Mouse (Mus musculus) gastrocnemius, postnatal 14 days (tissue): ENCODE data around the gene Capn15. TPM values are rescaled to one million over a fixed set of nuclear protein-coding genes. Genes with fewer than 3 reads are reported as not detected.

Experiments used
- DNase-seq: peaks from one replicate; pipeline ENCODE4 v3.0.0; 2021; ENCODE audit warnings: mixed read lengths
- intact Hi-C: fragments of 180-260 bp; cut with DNase I; formaldehyde crosslinking; loops from one replicate; pipeline ENCODE4 v1.15.1; 2025; ENCODE audit warnings: low total_unique reads
- total RNA-seq, 2 experiments: library from RNA; stranded (reverse); gene quantifications; 2 replicates each; pipeline ENCODE4 v1.2.3; 2021

The Capn15 gene
- total RNA-seq, 2 experiments from 2014 or later, result 4.3 to 5.9 TPM

GRCm38 (mm10) chr17:26004711-26005110 lies 19.1 kb upstream of the Capn15 start:
- intact Hi-C loops, result no loop called here

GRCm38 (mm10) chr17:26003864-26004263 lies 18.3 kb upstream of the Capn15 start:
- no peak for DNase-seq
- intact Hi-C loops, result no loop called here

More at GRCm38 (mm10) chr17:26004711-26005110, 19.1 kb upstream of the Capn15 start:
- DNase-seq, result no peak

DNA sequence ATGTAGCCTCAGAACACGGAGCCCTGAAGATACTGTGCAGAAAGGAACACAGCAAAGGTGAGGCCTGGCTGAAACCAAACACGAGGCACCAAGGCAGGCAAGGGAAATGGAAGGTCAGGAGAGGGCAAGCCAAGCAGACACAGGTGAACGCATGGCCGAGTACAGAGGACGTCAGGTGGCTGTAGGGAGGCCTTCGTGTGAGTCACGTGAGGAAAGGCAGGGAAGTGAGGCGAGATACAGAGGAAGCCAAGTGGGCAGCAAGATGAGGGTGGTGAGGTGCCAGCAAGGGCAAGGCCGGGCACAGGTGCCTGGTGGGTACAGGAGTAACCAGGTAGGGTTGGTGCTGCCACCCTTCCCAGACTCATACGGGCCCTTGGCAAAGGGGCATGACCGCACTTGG lies 12.8 kb upstream of the Capn15 start:
- no peak for DNase-seq
- intact Hi-C loops, result no loop called here

GRCm38 (mm10) chr17:25993489-25993888 lies 7.9 kb upstream of the Capn15 start:
- intact Hi-C loops, result no loop called here

GRCm38 (mm10) chr17:25992274-25992673 lies 6.7 kb upstream of the Capn15 start:
- intact Hi-C loops, result no loop called here
- DNase-seq, result no peak

More at GRCm38 (mm10) chr17:25993489-25993888, 7.9 kb upstream of the Capn15 start:
- no peak for DNase-seq

DNA sequence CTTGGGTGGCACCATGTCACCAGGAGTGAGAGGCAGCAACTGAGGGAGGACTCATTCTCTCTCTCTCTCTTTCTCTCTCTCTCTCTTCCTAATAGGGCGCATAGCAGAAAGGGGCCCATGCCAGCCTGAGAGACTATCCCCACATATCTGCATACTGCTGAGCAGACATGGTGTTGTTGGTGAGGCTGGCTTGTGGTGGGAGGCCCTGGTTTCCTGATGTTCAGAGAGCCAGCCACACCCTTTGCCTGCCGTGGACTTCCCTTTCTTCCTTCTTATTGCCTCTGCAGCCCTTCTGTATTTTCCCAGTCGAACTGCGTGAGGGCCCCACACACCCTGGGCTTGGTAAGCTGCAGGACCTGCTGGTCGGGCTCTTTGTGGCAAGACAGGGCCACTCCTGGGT lies 4.7 kb upstream of the Capn15 start:
- no peak for DNase-seq
- intact Hi-C loops, result no loop called here

- DNase-seq, result no peak
- intact Hi-C loops, result no loop called here
These were observed 865 bp downstream of the Capn15 start for GRCm38 (mm10) chr17:25984556-25985305.

DNA sequence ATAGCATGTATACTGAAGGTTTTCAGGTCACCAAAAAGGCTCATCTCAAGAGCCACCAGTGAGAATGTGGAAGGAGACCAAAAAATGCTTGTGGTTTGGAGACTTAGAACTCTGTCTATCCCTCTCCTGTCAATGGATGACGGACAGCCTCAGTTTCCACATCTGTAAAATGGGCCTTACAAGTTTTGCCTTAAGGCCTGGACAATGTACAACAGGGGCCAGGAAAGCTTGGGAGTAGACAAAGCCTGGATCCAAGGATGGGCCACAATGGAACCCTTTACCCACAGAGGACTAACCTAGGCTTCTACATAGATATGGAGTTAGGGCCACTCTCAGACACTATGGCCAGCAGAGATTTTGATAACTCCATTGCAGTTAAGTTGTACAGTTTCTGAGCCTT lies 1.5 kb downstream of the Capn15 start:
- DNase-seq, result no peak
- intact Hi-C loops, result no loop called here

DNA sequence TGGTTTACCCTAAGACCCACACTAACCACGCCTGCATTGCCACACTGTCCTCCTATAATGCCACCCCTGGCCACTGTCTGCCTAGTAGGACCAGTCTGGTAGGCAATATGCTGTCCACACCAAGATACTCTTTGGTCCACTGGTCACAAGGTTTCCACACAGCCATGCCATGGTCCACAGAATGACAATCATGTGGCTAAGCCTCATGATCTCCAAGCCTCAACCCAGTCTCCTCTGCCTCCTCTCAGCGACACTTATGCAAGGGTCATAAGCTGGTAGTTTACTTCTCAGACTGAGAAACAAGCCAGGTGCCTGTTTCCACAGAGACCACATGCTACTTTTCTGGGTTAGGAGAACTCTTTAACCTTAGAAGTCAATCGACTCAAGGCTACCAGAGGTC lies 2.7 kb downstream of the Capn15 start:
- intact Hi-C loops, result no loop called here
- DNase-seq, result no peak

DNA sequence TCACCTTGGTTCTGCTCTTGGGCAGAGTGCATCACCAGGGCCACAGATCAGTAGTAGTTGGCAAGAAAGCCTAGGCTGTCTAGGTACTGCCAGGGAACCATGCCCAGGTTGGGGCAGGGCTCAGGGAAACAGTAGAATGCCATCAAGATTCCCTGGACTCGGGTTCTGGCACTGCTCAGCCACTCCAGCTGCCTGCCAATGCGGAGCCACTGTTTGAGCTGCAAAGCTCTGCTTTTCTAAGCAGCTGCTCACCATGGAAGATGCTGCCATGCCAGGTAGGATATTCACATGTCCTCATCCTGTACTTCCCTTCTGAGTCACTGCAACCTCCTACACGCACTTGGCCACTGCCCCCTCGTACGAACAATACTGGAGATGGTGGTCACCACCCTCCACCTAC lies 4.7 kb downstream of the Capn15 start:
- DNase-seq, result peak; percentile 56
- intact Hi-C loops, result no loop called here

DNA sequence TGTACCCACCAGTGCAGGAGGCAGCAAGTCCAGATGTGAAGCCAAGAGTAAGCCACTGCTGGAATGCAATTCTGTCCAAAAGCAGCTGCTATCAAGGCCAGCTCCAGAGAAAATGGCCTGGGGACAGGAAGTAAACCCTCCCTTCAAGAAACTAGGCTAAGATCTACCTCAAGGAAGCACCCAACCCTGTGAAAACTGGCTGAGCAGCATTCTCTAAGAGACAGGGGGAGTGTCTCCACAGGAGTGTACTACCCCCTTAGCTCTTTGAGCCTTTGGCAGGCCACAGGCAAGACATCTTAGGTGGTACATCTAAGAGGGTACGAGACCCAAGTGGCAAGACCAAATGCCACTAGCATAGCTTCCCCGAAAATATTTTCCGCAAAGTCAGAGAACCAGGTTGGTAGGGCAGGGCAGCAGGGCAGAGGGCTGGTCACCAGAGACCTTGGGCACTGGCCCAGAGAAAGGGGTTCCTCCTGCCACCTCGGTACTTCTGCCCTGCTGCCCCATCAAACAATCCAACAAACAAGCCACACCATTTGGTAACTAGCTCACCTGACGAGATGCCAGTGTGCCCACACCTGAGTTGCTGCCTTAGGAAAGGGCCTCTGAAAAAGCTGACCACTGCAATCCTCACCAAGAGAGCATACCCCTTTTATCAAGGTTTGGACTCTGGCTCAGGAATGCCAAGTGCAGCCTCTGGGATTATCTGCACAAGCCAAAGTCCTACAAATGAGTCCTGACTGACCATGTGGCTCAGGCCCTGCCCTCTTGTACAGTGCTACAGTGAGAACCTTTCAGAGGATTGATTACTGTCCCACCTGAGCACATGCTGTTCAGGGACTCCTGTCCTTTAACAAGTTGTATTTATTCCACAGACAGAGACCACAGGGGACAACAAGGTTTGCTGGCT lies 5.5 kb downstream of the Capn15 start:
- intact Hi-C loops, result loop anchor here (5.0 kb wide), 1 partner anchor 38 kb away; the partner anchor contains the start of genes Nhlrc4 and Pigq
- no peak for DNase-seq

DNA sequence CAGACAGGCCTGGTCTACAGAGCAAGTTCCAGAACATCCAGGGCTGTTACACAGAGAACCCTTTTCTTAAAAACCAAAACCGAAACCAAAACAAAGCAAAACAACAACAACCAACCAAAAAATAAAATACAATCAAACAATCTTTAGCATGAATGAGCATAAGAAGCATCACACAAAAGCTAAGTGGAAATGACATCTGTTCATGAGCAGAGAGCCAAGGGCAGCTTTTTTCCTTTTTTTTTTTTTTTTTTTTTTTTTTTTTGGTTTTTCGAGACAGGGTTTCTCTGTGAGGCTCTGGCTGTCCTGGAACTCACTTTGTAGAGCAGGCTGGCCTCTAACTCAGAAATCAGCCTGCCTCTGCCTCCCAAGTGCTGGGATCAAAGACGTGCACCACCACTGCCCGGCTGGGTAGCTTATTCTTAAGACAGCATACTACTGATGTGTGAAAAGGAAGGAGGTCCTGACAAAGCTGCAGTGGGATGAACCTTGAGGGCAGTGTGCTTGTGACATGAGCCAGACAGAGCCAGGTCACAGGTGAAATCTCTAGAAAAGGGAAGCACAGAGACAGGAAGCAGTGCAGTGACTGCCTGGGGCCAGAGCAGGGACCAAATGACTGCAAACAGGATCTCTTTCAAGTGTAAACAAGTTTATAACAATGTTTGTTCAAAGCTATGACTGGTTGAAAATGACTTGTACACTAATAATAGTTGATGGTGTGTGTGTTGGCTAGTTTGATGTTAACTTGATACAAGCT lies 14.5 kb downstream of the Capn15 start:
- DNase-seq, result no peak
- intact Hi-C loops, result no loop called here

- no peak for DNase-seq
- intact Hi-C loops, result no loop called here
These were observed 15.1 kb downstream of the Capn15 start for GRCm38 (mm10) chr17:25970448-25970847.

- intact Hi-C loops, result no loop called here
- DNase-seq, result no peak
These were observed 17.4 kb downstream of the Capn15 start for GRCm38 (mm10) chr17:25968176-25968575.

GRCm38 (mm10) chr17:25967652-25968051 lies 17.9 kb downstream of the Capn15 start:
- DNase-seq, result no peak

DNA sequence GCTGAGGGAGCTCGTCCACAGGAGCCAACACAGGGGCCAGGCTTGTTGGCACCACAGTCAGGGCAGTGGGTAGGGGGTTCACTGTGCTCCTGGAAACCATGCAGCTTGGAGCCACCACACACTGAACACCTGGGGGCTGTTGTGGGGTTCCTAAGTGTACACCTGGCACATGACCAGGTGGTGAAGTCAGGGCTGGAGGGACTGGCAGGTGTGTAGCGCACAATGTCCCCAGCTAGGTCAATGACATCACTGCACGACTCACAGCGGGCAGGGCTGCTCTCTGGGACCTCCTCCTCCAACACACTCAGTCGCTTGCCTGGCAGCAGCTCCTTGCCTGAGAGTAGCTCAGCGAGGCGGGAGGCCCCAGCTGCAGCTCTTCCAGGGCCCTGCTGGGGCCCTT lies 21.3 kb downstream of the Capn15 start:
- DNase-seq, result no peak
- intact Hi-C loops, result no loop called here

More at GRCm38 (mm10) chr17:25967652-25968051, 17.9 kb downstream of the Capn15 start:
- intact Hi-C loops, result no loop called here

GRCm38 (mm10) chr17:25962413-25962905 lies 23.1 kb downstream of the Capn15 start:
- intact Hi-C loops, result no loop called here
- no peak for DNase-seq

GRCm38 (mm10) chr17:25961566-25961965 lies 24.0 kb downstream of the Capn15 start:
- DNase-seq, result no peak
- intact Hi-C loops, result no loop called here

- DNase-seq, result no peak
- intact Hi-C loops, result no loop called here
These were observed 25.7 kb downstream of the Capn15 start for GRCm38 (mm10) chr17:25959630-25960467.
